Mouse (Mus musculus) embryonic facial prominence, embryonic 12.5 days (tissue): ENCODE measurements around the gene Limk1. TPM values are rescaled to one million over a fixed set of nuclear protein-coding genes. Genes with fewer than 3 reads are reported as not detected.

Source experiments
- ATAC-seq: fragments of 200-750 bp; cut with Nextera tagmentation; 2 replicates; pipeline ENCODE4 v1.8.0; 2017; ENCODE audit not compliant: insufficient number of reproducible peaks, insufficient read depth, low FRiP score, low TSS enrichment
- H3K27ac ChIP-seq: fragments of 300-500 bp; sonication (generic); 2 replicates; pipeline ENCODE4 v1.5.1; 2016; ENCODE audit warnings: mild to moderate bottlenecking
- H3K27me3 ChIP-seq: fragments of 300-500 bp; sonication (generic); 2 replicates; pipeline ENCODE4 v1.6.1; 2016; ENCODE audit warnings: mild to moderate bottlenecking, moderate library complexity
- H3K36me3 ChIP-seq: fragments of 300-500 bp; sonication (generic); 2 replicates; pipeline ENCODE4 v1.6.1; 2016; ENCODE audit warnings: mild to moderate bottlenecking
- H3K4me1 ChIP-seq: fragments of 300-500 bp; sonication (generic); 2 replicates; pipeline ENCODE4 v1.6.1; 2016
- H3K4me2 ChIP-seq: fragments of 300-500 bp; sonication (generic); replicated peaks from 2 replicates; pipeline ENCODE4 v1.6.1; 2016; ENCODE audit warnings: mild to moderate bottlenecking, moderate library complexity
- H3K4me3 ChIP-seq: fragments of 300-500 bp; sonication (generic); 2 replicates; pipeline ENCODE4 v1.5.1; 2016; ENCODE audit warnings: mild to moderate bottlenecking
- H3K9ac ChIP-seq: fragments of 300-500 bp; sonication (generic); 2 replicates; pipeline ENCODE4 v1.6.1; 2016; ENCODE audit warnings: mild to moderate bottlenecking, moderate library complexity
- H3K9me3 ChIP-seq: fragments of 300-500 bp; sonication (generic); 2 replicates; pipeline ENCODE4 v1.6.1; 2016; ENCODE audit warnings: mild to moderate bottlenecking, moderate library complexity
- WGBS: fragments of 180-500 bp; shearing (Covaris S2); methylation state at CpG from one replicate; pipeline ENCODE4 v1.1.7; 2016; 5-methylcytosine and 5-hydroxymethylcytosine counted together
- polyA plus RNA-seq: library from polyadenylated mRNA; unstranded; fragments of >200 nt; fragmentation: Nextera tagmentation; extraction: Ambion mirVana; gene quantifications from 2 replicates; pipeline ENCODE4 v1.2.1, GENCODE M21; 2016

Gene Limk1
- polyA plus RNA-seq, 1 experiment from 2014 or later: 12.3 TPM

DNA sequence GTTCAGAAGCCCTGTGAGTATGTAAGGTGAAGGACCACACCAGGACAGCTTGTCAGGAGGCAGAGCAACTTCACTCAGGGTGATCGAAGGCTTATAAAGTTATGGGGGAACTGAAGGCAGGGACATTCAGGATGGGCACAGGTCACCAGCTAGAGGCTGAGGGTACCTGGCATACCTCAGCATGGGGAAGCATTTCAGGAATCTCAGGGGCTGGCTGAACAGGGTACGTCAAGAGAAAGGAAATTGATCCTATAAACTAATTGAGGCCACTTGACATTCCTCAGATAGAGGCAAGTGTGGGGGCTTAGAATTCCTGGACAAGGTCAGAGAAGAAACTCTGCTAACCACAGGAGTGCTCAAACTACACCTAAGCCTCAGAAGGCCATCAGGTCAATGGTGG is 7.1 kb upstream of the Limk1 start:
- Histone ChIP-seq H3K27ac (no peak overlapping the region), H3K9ac (no peak overlapping the region), H3K4me1 (no peaks in the 10 kb centered on the region), H3K4me2 (no peak overlapping the region), H3K36me3 (no peaks in the 10 kb centered on the region), H3K27me3 (no peaks in the 10 kb centered on the region), H3K4me3 (no peak overlapping the region), H3K9me3 (no peaks in the 10 kb centered on the region)
- ATAC-seq: no peak
- WGBS: 52% methylated on average over 2 of the region's 2 CpGs

- ATAC-seq: no peak
- H3K9me3 ChIP-seq: no peaks in the 10 kb centered on the region
- H3K36me3 ChIP-seq: no peaks in the 10 kb centered on the region
- no peak overlapping the region for H3K9ac ChIP-seq
- H3K27ac ChIP-seq: no peak overlapping the region
- no peak overlapping the region for H3K4me2 ChIP-seq
- H3K4me1 ChIP-seq: no peaks in the 10 kb centered on the region
- H3K27me3 ChIP-seq: no peaks in the 10 kb centered on the region
- H3K4me3 ChIP-seq: no peak overlapping the region
- 3% methylated on average over 2 of the region's 2 CpGs for WGBS
Measured at GRCm38 (mm10) chr5:134695082-134695481, 6.7 kb upstream of the Limk1 start.

- H3K4me3 ChIP-seq: no peak overlapping the region
- no peaks in the 10 kb centered on the region for H3K9me3 ChIP-seq
- no peaks in the 10 kb centered on the region for H3K27me3 ChIP-seq
- WGBS: 92% methylated on average over 1 of the region's 1 CpGs
- H3K4me1 ChIP-seq: peaks cover 2% of the 10 kb centered on the region
- no peak overlapping the region for H3K4me2 ChIP-seq
- no peak for ATAC-seq
- H3K36me3 ChIP-seq: no peaks in the 10 kb centered on the region
- H3K27ac ChIP-seq: no peak overlapping the region
- no peak overlapping the region for H3K9ac ChIP-seq
Measured at GRCm38 (mm10) chr5:134692704-134693103, 4.3 kb upstream of the Limk1 start.

DNA sequence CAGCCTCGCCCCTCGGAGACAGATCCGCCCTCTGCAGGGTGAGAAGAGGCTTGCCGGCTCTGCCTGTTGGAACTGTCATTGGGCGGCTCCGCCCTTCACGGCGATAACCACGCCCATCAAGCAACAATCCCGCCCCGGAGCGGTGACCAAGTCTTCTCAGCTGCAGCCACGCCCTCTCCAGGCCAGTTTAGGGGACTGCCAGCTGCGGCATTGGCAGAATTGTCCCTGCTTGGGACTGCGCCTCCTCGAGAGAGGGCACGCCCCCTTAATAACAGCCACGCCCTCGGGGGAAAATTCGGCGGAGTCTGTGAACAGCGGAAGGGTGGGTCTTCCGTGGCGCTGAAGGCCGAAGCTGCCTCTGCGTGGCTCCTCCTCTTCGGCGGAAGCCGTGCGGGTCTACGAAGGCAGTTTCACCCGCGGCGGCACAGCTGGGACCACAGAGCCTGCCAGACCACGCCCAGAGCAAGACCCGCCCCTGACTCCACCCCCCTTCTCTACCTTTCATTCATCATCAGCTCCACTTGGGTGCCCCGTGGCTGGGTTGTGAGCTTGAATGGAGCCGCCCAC is 403 bp upstream of the Limk1 start:
- peaks cover 11% of the 10 kb centered on the region for H3K4me1 ChIP-seq
- peaks cover 26% of the 10 kb centered on the region; the same call in 1 of the 2 replicates for H3K36me3 ChIP-seq
- peak; percentile 96 for ATAC-seq
- peak overlapping the region; percentile 71; the same call in 1 of the 2 replicates for H3K9ac ChIP-seq
- peak overlapping the region; percentile 63 for H3K4me3 ChIP-seq
- WGBS: under 1% methylated on average over 38 of the region's 38 CpGs
- H3K27ac ChIP-seq: peak overlapping the region; percentile 76
- 0 out of 2 replicates have a peak, but pooled peaks cover 3% of the 10 kb centered on the region for H3K27me3 ChIP-seq
- H3K9me3 ChIP-seq: no peaks in the 10 kb centered on the region
- H3K4me2 ChIP-seq: peak overlapping the region; percentile 87

DNA sequence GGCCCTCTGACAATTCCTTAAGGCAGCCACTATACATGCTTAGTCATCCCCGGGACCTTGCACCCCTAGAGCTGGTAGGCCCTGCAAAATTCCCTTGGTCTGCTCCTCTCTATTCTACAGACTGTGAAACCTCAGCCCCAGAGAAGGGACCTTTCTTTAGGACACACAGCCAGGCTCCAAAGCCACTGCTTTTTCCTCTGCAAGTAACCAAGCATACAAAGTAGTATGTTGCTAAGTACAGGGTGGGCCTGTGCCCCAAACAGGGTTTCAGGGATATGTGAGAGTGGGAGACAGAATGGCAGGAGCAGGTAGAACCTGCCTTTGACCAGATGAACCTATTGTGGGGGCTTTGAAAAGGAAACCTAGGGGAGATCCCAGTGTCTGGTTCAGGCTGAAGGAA is 1.2 kb downstream of the Limk1 start:
- H3K4me3 ChIP-seq: peak overlapping the region; percentile 63
- 75% methylated on average over 1 of the region's 1 CpGs for WGBS
- H3K36me3 ChIP-seq: peaks cover 35% of the 10 kb centered on the region
- H3K4me1 ChIP-seq: peaks cover 11% of the 10 kb centered on the region
- H3K4me2 ChIP-seq: peak overlapping the region; percentile 87
- no peak overlapping the region for H3K27ac ChIP-seq
- H3K9me3 ChIP-seq: no peaks in the 10 kb centered on the region
- H3K9ac ChIP-seq: peak overlapping the region; percentile 71
- 0 out of 2 replicates have a peak, but pooled peaks cover 3% of the 10 kb centered on the region for H3K27me3 ChIP-seq
- ATAC-seq: no peak

DNA sequence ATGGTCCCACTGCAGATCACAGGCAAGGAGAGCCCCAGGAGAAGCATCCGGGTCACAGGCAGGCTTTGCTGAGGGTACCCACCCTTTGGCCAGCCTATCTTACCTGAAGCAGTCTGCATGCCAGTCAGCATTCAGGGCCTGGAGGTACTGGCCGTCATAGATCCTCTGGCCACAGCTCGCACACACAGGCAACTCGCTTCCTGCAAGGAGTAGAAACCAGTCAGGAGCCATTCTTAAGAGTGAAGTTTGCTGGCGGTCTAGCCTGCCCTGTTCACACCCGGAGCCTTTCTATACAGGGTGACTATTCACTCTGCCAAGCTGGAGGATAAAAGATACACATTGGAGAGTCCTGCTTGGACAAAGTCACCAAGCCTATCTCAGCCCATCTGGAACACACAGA is 1.9 kb downstream of the Limk1 start:
- no peak overlapping the region for H3K4me3 ChIP-seq

GRCm38 (mm10) chr5:134684398-134684797 is 4.0 kb downstream of the Limk1 start:
- Histone ChIP-seq H3K9me3 (no peaks in the 10 kb centered on the region), H3K27me3 (0 out of 2 replicates have a peak, but pooled peaks cover 3% of the 10 kb centered on the region), H3K27ac (no peak overlapping the region), H3K36me3 (peaks cover 43% of the 10 kb centered on the region), H3K4me1 (peaks cover 14% of the 10 kb centered on the region), H3K9ac (no peak overlapping the region), H3K4me3 (no peak overlapping the region), H3K4me2 (no peak overlapping the region)
- no peak for ATAC-seq
- WGBS: 72% methylated on average over 2 of the region's 2 CpGs

More for the DNA sequence above, 1.9 kb downstream of the Limk1 start:
- no peak for ATAC-seq
- Histone ChIP-seq H3K27me3 (0 out of 2 replicates have a peak, but pooled peaks cover 3% of the 10 kb centered on the region), H3K4me1 (peaks cover 11% of the 10 kb centered on the region), H3K9ac (no peak overlapping the region), H3K4me2 (no peak overlapping the region), H3K27ac (no peak overlapping the region), H3K9me3 (no peaks in the 10 kb centered on the region), H3K36me3 (peaks cover 35% of the 10 kb centered on the region)
- WGBS: 88% methylated on average over 6 of the region's 6 CpGs

DNA sequence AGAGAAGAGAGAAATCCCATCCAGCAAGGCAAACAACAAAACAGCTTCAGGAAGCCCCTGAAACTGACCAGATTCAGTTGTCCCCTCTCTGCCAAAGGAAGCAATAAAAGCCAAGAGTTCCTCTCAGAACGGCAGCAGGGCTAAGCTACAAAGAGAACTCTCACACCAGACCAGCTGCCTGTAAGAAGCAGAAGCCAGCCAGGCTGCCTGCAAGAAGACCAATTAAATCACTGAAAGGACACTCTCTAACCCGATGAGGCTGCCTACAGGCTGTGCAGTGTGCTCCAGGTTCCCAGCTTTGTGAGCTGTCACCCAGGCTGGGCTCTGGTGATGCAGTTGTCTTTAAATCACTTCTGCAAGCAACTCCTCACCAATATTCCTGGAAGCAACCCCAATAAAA is 4.6 kb downstream of the Limk1 start:
- peaks cover 14% of the 10 kb centered on the region for H3K4me1 ChIP-seq
- 73% methylated on average over 2 of the region's 2 CpGs for WGBS
- H3K4me3 ChIP-seq: no peak overlapping the region
- H3K9me3 ChIP-seq: no peaks in the 10 kb centered on the region
- H3K9ac ChIP-seq: no peak overlapping the region
- 0 out of 2 replicates have a peak, but pooled peaks cover 3% of the 10 kb centered on the region for H3K27me3 ChIP-seq
- no peak overlapping the region for H3K4me2 ChIP-seq
- no peak for ATAC-seq
- H3K36me3 ChIP-seq: peaks cover 43% of the 10 kb centered on the region
- no peak overlapping the region for H3K27ac ChIP-seq

GRCm38 (mm10) chr5:134680238-134680637 is 8.2 kb downstream of the Limk1 start:
- Histone ChIP-seq H3K27ac (no peak overlapping the region), H3K27me3 (no peaks in the 10 kb centered on the region), H3K9ac (no peak overlapping the region), H3K9me3 (no peaks in the 10 kb centered on the region), H3K36me3 (peaks cover 30% of the 10 kb centered on the region), H3K4me1 (peaks cover 22% of the 10 kb centered on the region), H3K4me3 (no peak overlapping the region), H3K4me2 (no peak overlapping the region)
- no peak for ATAC-seq
- WGBS: 78% methylated on average over 12 of the region's 12 CpGs

GRCm38 (mm10) chr5:134678827-134679546 is 9.4 kb downstream of the Limk1 start:
- 65% methylated on average over 8 of the region's 8 CpGs for WGBS
- H3K9me3 ChIP-seq: no peaks in the 10 kb centered on the region
- no peak overlapping the region for H3K4me2 ChIP-seq
- H3K36me3 ChIP-seq: peaks cover 18% of the 10 kb centered on the region
- no peak overlapping the region for H3K27ac ChIP-seq
- peaks cover 24% of the 10 kb centered on the region for H3K4me1 ChIP-seq
- no peak overlapping the region for H3K4me3 ChIP-seq
- H3K9ac ChIP-seq: no peak overlapping the region
- no peak for ATAC-seq
- H3K27me3 ChIP-seq: no peaks in the 10 kb centered on the region

DNA sequence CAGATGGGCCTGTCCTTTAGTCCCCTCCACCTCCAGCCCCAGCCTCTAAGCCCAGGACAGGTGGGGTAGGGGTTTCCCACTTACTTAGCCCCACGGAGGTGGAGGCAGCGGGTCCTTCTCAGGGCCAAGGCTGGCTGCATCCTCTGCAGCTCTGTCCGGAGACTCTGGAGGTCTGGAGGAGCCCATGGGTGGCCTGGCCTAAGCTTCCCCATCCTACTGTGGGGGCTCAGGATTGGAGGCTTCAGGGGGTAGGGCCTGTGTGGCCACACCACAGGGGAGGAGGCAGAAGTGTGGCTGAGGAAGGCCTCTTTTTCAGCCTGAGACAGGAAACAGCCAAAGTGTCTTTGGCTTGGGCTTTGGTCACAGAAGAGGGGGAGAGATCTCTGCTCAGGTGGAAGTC is 10.4 kb downstream of the Limk1 start:
- no peaks in the 10 kb centered on the region for H3K27me3 ChIP-seq
- peak overlapping the region; percentile 24; the same call in 1 of the 2 replicates for H3K9ac ChIP-seq
- peaks cover 24% of the 10 kb centered on the region for H3K4me1 ChIP-seq
- 83% methylated on average over 3 of the region's 3 CpGs for WGBS
- no peak for ATAC-seq
- H3K4me3 ChIP-seq: no peak overlapping the region
- H3K4me2 ChIP-seq: no peak overlapping the region
- no peaks in the 10 kb centered on the region for H3K9me3 ChIP-seq
- H3K36me3 ChIP-seq: peaks cover 15% of the 10 kb centered on the region
- no peak overlapping the region for H3K27ac ChIP-seq

DNA sequence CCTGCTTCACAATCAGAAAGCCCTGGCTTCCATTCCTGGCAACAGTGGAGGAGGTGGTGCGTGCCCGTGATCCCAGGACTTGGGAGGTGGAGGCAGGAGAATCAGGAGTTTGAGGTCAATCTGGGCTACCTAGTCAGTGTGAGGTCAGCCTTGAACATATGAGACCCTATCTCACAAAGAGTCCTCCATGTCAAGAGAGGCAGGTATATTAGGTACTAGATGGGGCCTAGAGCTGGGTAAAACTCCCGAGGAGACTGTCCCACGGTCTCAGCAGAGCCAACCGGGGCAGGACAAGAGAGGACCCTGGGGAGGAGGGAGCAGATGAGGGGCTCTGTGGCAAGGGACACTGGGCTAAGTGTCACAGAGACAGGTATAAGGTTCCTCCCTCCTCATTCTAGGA is 10.9 kb downstream of the Limk1 start:
- Histone ChIP-seq H3K4me1 (peaks cover 24% of the 10 kb centered on the region), H3K9me3 (no peaks in the 10 kb centered on the region), H3K36me3 (peaks cover 16% of the 10 kb centered on the region), H3K4me3 (no peak overlapping the region), H3K4me2 (peak overlapping the region; percentile 63; the same call in 1 of the 2 replicates), H3K9ac (no peak overlapping the region), H3K27ac (0 out of 2 replicates have a peak overlapping the region, but pooled peaks have one; percentile 23), H3K27me3 (no peaks in the 10 kb centered on the region)
- no peak for ATAC-seq
- 88% methylated on average over 5 of the region's 5 CpGs for WGBS
